Mouse (Mus musculus) intestine, postnatal 0 days (tissue): ENCODE results near the gene Dgkb. TPM values are rescaled to one million over a fixed set of nuclear protein-coding genes. Genes with fewer than 3 reads are reported as not detected.

Experiments used
- ATAC-seq: fragments of 200-750 bp; cut with Nextera tagmentation; 2 replicates; pipeline ENCODE4 v1.8.0; 2017; ENCODE audit warnings: mild to moderate bottlenecking, moderate TSS enrichment, moderate library complexity
- H3K27ac ChIP-seq: fragments of 300-500 bp; sonication (generic); 2 replicates; pipeline ENCODE4 v1.5.1; 2014; ENCODE audit warnings: mild to moderate bottlenecking, low read depth, low read length, moderate library complexity
- H3K27me3 ChIP-seq: fragments of 300-500 bp; sonication (generic); replicated peaks from 2 replicates; pipeline ENCODE4 v1.6.1; 2014; ENCODE audit warnings: low read length, mixed read lengths; ENCODE audit not compliant: control insufficient read depth, insufficient read depth
- H3K36me3 ChIP-seq: fragments of 300-500 bp; sonication (generic); 2 replicates; pipeline ENCODE4 v1.6.1; 2014; ENCODE audit warnings: mild to moderate bottlenecking, moderate library complexity; ENCODE audit not compliant: control insufficient read depth, insufficient read depth
- H3K4me1 ChIP-seq: fragments of 300-500 bp; sonication (generic); replicated peaks from 2 replicates; pipeline ENCODE4 v1.6.1; 2014; ENCODE audit warnings: antibody characterized with exemption, low read length, mixed read lengths; ENCODE audit not compliant: control insufficient read depth, insufficient read depth
- H3K4me2 ChIP-seq: fragments of 300-500 bp; sonication (generic); replicated peaks from 2 replicates; pipeline ENCODE4 v1.6.1; 2014; ENCODE audit warnings: low read depth, mild to moderate bottlenecking, moderate library complexity
- H3K4me3 ChIP-seq: fragments of 300-500 bp; sonication (generic); 2 replicates; pipeline ENCODE4 v1.5.1; 2014; ENCODE audit warnings: low read depth, low read length
- H3K9ac ChIP-seq: fragments of 300-500 bp; sonication (generic); 2 replicates; pipeline ENCODE4 v1.6.1; 2014; ENCODE audit warnings: mild to moderate bottlenecking, low read depth, low read length
- H3K9me3 ChIP-seq: fragments of 300-500 bp; sonication (generic); 2 replicates; pipeline ENCODE4 v1.6.1; 2016; ENCODE audit warnings: mixed run types; ENCODE audit not compliant: control insufficient read depth
- CTCF ChIP-seq: sonication (generic); IDR thresholded peaks from 2 replicates; pipeline ENCODE4 v1.5.1; 2016; ENCODE audit warnings: low read depth, mild to moderate bottlenecking, control low read depth, antibody characterized with exemption, moderate library complexity
- WGBS: fragments of 180-500 bp; shearing (Covaris S2); extraction: QIAGEN DNeasy Blood & Tissue Kit; methylation state at CpG from one replicate; pipeline ENCODE4 v1.1.7; 2014; 5-methylcytosine and 5-hydroxymethylcytosine counted together
- polyA plus RNA-seq: library from polyadenylated mRNA; unstranded; fragments of >200 nt; fragmentation: Nextera tagmentation; extraction: Ambion mirVana; gene quantifications from 2 replicates; pipeline ENCODE4 v1.2.1, GENCODE M21; 2015

The Dgkb gene
- polyA plus RNA-seq, 1 experiment from 2014 or later = 5.0 TPM

DNA sequence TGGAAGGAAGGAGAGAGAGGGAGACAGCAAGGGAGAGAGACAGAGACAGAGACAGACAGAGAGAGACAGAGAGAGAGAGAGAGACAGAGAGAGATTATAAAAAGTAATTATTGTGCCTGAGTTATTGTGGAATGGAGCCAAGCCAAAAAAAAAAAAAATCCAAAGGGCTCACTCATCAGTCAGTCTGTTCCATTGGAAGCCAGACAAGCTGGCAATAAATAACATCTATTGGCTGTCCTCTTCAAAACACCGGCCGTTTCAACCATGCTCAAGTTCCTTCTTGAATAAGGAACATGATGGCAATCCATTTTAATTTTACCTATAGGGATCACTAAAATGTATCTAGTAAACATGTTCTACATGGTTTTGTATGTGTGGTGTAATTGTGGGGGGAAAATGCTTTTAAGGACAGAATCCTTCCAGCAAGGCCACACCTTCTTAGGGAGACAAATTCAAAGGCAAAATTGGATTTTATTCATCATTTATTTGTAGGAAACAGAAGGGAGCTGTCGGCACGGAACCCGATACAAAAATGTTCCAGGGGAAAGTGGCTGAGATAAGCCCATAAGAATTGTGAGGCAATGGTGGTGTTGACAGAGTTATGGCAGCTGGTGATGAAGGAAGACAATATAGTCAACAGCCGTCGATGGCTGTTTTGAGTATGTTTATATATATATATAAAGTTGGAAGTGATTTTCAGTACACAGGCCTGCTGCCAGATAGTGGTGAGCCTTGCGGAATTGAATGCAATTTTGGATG is 3.7 kb downstream of the Dgkb start:
- no peak for ATAC-seq
- no peak for TF ChIP-seq CTCF
- no peaks in the 10 kb centered on the region for H3K27me3 ChIP-seq
- no peak overlapping the region for H3K27ac ChIP-seq
- no peaks in the 10 kb centered on the region for H3K4me1 ChIP-seq
- H3K4me3 ChIP-seq = no peak overlapping the region
- no peaks in the 10 kb centered on the region for H3K9me3 ChIP-seq
- H3K4me2 ChIP-seq = no peak overlapping the region
- H3K36me3 ChIP-seq = no peaks in the 10 kb centered on the region
- no peak overlapping the region for H3K9ac ChIP-seq
- 67% methylated on average over 8 of the region's 8 CpGs for WGBS

- no peak overlapping the region for H3K9ac ChIP-seq
- H3K9me3 ChIP-seq = no peaks in the 10 kb centered on the region
- H3K4me3 ChIP-seq = peak overlapping the region; percentile 41
- no peak overlapping the region for H3K27ac ChIP-seq
- 2% methylated on average over 26 of the region's 26 CpGs for whole genome bisulfite sequencing
- no peaks in the 10 kb centered on the region for H3K4me1 ChIP-seq
- peak overlapping the region; percentile 62 for H3K4me2 ChIP-seq
- no peaks in the 10 kb centered on the region for H3K36me3 ChIP-seq
- no peak for TF ChIP-seq CTCF
- no peaks in the 10 kb centered on the region for H3K27me3 ChIP-seq
- no peak for ATAC-seq
Observed at GRCm38 (mm10) chr12:37880042-37881017, 62.8 kb downstream of the Dgkb start.

GRCm38 (mm10) chr12:37881376-37881775 is 63.9 kb downstream of the Dgkb start:
- Histone ChIP-seq H3K36me3 (no peaks in the 10 kb centered on the region), H3K4me1 (no peaks in the 10 kb centered on the region), H3K27me3 (no peaks in the 10 kb centered on the region), H3K9me3 (no peaks in the 10 kb centered on the region), H3K27ac (no peak overlapping the region), H3K4me2 (peak overlapping the region; percentile 62), H3K4me3 (peak overlapping the region; percentile 41), H3K9ac (no peak overlapping the region)
- no peak for TF ChIP-seq CTCF
- 11% methylated on average over 10 of the region's 10 CpGs for WGBS
- ATAC-seq = no peak

DNA sequence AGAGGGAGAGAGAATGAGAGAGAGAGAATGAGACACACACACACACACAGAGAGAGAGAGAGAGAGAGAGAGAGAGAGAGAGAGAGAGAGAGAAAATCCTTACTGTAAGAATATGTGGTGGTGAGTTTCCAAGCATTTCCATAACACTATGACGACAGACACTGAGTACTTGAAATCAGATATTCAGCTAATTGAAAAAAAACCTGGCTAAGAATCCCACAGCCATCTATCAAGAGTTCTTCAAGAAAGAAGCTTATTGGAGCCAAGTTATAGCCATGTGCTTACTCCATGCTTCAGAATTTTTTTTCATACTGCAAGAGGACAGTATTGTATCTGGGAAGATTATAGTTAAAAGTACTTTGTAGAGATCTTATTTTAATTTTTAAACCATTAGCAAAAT is 65.3 kb downstream of the Dgkb start:
- ATAC-seq = no peak
- H3K9me3 ChIP-seq = no peaks in the 10 kb centered on the region
- TF ChIP-seq CTCF = no peak
- H3K27ac ChIP-seq = no peak overlapping the region
- 54% methylated on average over 1 of the region's 1 CpGs for WGBS
- H3K4me1 ChIP-seq = no peaks in the 10 kb centered on the region
- H3K27me3 ChIP-seq = no peaks in the 10 kb centered on the region
- no peaks in the 10 kb centered on the region for H3K36me3 ChIP-seq
- no peak overlapping the region for H3K9ac ChIP-seq
- no peak overlapping the region for H3K4me3 ChIP-seq
- H3K4me2 ChIP-seq = no peak overlapping the region

DNA sequence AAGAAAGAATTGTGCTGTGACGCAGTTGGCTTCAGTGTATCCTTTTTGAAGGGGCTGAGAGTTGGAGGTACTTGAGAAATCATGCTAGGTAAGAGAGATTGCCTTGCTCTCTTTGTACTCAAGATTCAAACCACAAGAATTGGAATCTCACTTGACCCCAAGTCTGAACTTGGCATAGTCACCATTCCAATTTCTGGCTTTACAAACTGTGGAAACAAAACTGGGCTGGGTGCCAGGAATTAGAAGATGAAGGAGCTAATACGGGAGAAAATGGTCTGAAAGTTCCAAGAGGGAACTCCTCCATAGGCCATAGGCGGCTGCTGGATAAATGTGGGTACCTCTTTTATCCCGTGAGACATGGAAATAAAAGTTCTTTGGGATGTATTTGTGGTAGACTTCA is 66.3 kb downstream of the Dgkb start:
- H3K4me2 ChIP-seq = no peak overlapping the region
- WGBS = 66% methylated on average over 4 of the region's 4 CpGs
- no peak for TF ChIP-seq CTCF
- H3K36me3 ChIP-seq = no peaks in the 10 kb centered on the region
- H3K9ac ChIP-seq = no peak overlapping the region
- no peaks in the 10 kb centered on the region for H3K27me3 ChIP-seq
- ATAC-seq = no peak
- no peaks in the 10 kb centered on the region for H3K4me1 ChIP-seq
- no peaks in the 10 kb centered on the region for H3K9me3 ChIP-seq
- no peak overlapping the region for H3K27ac ChIP-seq
- no peak overlapping the region for H3K4me3 ChIP-seq

- no peak for TF ChIP-seq CTCF
Observed at GRCm38 (mm10) chr12:37888591-37888990, 71.1 kb downstream of the Dgkb start.

More at GRCm38 (mm10) chr12:37888591-37888990, 71.1 kb downstream of the Dgkb start:
- H3K4me3 ChIP-seq = no peak overlapping the region
- ATAC-seq = no peak
- no peaks in the 10 kb centered on the region for H3K36me3 ChIP-seq
- no peaks in the 10 kb centered on the region for H3K4me1 ChIP-seq
- no peak overlapping the region for H3K27ac ChIP-seq
- no peaks in the 10 kb centered on the region for H3K27me3 ChIP-seq
- H3K4me2 ChIP-seq = no peak overlapping the region
- no peak overlapping the region for H3K9ac ChIP-seq
- H3K9me3 ChIP-seq = no peaks in the 10 kb centered on the region
